Mouse (Mus musculus): ENCODE data around the gene Bod1.

The Bod1 gene

DNA sequence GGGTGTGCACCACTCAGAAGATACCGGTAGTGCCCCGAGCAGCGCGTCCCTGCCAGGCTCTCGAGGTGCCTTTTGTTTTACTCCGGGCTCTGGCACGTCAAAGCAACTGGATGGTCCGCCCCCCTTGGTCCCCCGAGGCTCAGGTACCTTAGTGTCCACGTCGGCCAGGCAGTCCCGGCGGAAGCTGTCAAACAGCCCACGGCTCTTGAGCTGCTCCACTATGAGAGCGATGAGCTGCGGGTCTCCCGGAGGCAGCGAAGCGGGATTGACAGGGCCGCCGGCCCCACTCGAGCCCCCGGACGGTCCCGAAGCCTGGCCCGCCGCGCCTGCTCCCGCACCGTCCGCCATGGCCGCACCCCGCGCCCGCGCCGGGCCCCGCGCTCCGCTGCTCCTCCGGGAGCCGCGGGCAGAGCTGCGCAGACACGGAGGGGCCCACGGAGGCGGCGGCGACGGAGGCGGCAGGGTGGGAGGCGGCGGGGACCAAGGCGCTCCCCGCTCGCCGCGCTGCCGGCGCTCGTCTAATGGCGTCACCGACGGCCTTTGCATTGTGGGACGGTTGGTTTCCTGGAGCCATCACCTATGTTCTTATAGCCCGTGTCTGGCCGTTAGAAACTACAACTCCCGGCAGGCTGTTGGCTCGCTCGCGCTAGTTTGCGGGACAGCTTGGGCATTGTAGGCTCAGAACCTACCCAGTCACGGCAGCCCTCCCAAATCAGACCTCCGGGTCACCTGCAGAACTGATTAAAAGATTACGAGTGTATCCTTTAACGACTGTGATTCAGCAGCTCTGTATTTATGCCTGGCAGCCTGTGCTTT lies at the start of gene Bod1:
TSS of gene Bod1 (minus strand) at position 532 of the 816 bp plus-strand sequence.
- DNase-seq (ENCODE audit: inconsistent age in 2 of 2, low spot score in 1 of 2), result peak; percentile 95 to 97

DNA sequence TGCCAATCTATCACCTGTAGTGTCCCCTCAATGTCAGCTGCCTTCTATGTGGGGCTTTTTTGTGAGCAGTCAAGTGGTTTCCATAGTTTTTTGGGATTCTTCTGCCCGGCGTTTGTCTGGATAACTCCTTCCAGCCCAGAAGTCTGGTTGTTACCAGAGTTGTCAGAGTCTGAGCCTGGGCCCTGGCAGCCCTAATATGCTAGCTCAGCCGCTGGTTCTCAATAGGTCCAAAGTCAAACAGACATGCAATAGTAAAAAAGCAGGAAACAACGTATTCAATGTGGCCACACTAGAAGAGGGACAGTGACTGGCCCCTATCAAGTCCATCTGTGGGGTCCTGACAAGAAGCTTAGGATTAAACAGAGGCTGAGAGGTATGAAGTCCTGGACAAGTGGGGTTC lies 47.4 kb upstream of the Bod1 start:
- DNase-seq (ENCODE audit: inconsistent age in 2 of 2, low spot score in 1 of 2), result peak in 1 of 2 experiments; percentile 44

DNA sequence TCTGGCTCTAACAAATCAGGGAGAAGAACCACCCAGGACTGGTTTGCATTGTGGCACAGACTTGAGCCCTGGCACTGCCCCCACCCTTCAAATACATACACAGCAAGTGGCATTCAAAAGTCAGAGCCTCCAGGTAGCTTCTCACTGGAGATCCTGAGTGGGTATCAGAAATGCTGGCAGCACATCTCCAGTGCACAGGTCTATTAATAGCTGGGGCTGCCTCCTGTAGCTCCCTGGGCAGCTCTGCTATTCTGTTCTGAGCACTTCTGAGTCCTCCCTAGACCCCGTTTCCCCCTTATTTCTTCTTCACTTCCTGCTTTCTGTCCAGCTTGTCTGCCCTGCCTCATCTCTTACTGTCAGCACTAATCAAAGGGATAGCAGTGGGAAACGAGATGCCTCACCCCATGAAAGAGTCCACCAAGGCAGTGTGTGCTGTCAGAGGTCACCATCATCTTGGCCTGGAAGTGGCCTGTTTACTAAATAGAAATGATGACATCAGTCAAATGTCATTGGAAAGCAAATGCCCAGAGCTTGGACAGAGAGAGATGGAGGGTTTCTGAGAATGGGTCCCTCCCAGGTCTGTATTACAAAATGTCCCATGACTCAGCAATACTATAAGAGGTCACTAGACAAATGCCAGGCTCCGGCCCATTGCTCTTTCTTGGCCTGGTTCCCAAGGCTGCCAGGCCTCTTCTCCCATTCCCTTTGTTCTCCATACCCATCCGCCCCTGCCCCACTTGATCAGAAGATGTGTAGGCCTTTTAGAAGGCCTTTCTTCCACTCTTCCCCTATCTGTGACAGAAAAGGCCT lies 46.4 kb upstream of the Bod1 start:
- DNase-seq (ENCODE audit: inconsistent age in 2 of 2, low spot score in 1 of 2), result peak; percentile 86 to 94

DNA sequence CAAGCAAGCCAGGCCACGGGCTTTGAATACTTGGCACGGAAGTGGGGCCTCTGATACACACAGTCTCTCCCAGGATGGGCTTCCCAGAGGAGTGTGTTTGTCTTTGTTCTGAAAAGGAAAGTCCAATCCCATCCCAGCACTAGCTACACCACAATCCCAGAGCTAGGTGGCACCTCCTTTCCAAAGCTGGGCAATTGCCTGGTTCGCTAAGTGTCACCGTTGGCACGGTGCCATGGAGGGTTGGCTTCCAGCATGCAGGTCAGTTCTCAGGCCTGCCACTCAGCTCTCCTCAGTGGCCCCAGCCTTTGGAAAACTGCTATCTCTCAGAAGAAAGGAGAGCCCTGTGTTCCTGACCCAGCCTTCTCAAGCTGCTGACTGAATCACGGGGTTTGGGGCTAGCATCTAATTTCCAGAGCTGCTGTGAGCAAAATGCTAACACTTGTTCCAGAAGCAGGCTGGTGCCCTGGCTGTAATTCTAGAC lies 42.0 kb upstream of the Bod1 start:
- peak; percentile 84 to 91 for DNase-seq (ENCODE audit: inconsistent age in 2 of 2, low spot score in 1 of 2)

DNA sequence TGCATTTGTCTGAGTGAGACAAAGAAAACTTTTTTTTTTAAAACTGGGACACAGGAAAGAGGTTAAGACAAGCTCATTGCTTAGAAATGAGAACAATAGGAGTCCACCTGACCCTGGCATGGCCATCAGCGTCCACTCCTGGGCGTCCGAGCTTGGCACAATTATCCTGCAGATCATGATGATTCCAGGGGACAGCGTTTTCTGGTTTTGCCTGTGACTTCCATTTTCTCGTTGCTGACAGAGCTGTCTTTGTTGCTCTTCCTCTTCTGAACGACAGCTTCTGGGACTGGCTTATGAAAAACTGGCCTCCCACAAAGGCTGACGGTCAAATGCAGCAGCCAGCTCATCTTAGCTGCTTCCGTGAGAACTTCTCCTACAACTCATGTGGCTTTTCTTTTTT lies 41.4 kb upstream of the Bod1 start:
- no peak for DNase-seq (ENCODE audit: inconsistent age in 2 of 2, low spot score in 1 of 2)

DNA sequence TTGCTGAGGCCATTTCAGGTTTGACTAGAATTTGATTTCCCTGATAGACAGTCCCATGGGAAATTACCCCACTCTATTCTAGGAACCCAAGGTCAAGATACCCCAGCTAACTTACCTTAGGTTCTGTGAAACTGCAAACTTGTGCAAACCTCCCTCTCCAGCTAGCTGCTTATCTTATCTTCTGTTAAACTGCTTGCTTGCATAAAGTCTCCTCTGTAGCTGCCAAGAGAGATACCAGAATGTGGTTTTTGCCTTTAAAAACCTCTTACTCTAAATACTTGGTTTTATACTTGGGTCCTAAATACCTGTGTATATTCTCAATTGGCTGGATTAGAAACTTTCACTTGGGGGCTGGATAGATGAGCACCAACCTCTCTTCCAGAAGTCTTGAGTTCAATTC lies 36.1 kb upstream of the Bod1 start:
- DNase-seq (ENCODE audit: inconsistent age in 2 of 2, low spot score in 1 of 2), result no peak

DNA sequence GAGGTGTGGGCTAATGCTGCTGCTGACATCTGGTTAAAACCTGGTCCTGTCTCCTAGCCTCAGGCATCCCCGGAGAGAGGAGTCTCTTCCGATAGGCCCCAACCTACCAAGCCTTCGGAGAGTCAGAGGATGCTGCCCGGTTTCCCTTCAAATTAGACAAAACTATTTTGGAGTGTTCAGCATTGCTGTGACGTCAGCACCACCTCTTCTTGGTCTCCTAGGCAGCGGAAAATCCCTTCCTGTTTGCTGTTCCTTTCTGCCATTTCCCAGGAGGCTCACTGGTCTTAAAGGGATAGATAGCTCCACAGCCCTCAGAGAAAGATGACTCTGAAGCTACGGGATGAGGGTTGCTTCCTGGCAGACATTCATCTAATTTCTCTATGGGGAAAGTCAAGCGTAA lies 31.5 kb upstream of the Bod1 start:
- no peak for DNase-seq (ENCODE audit: inconsistent age in 2 of 2, low spot score in 1 of 2)

DNA sequence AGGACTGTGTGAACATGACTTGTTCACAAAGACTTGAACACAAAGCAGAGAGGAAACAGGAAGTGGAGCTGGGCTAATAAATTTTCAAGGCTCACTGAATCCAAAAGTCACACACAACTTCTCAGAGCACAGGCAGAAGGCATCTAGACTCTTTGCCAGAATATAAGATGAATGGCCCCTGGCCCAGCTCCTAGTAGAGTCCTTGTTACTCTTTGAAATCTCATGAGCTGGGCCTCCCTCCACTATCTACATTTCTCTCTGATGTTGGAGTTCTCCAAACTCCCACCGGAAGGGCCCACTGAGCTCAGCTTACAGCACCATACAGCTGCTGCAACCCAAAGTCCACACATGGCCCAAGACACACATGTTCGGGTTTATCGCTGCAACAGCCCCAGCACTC lies 30.2 kb upstream of the Bod1 start:
- peak in 1 of 2 experiments; percentile 54 for DNase-seq (ENCODE audit: inconsistent age in 2 of 2, low spot score in 1 of 2)

DNA sequence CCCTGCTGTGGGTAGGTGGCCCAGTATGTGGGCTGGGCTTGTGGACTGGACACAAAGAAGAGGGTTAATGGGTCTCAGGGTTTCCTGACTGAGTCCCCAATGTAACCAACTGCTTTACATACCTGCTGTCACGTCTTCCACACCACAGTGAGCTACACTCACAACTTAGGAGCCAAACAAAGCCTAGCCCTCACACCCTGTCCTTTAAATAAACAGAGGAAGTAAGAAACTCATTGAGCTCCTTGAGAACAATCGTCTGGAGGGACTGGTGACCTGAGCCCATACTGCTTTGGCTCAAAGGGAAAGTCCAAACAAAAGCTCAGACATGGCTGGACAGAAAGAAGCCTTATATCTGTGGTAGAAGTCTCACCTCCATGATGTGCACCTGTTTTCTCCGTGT lies 27.8 kb upstream of the Bod1 start:
- DNase-seq (ENCODE audit: inconsistent age in 2 of 2, low spot score in 1 of 2), result no peak

DNA sequence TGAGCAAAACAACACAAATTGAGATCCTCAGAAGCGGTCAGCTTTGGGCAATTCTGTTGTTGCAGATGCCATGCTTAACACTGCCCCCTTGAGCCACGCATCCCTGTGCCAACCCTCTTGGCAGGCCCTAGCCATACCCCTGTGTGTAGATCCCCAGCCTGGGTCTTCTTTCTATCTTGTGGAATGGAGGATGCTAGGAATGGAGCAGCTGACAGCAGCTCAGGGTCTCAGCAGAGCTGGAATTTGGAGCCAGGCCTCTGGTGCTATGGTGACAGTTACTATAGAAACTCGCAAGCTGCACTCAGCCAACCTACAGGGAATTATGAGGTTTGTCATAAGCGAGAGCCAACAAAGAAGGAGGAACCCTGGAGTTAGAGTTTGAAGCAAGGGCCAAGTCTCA lies 23.1 kb upstream of the Bod1 start:
- DNase-seq (ENCODE audit: inconsistent age in 2 of 2, low spot score in 1 of 2), result no peak

DNA sequence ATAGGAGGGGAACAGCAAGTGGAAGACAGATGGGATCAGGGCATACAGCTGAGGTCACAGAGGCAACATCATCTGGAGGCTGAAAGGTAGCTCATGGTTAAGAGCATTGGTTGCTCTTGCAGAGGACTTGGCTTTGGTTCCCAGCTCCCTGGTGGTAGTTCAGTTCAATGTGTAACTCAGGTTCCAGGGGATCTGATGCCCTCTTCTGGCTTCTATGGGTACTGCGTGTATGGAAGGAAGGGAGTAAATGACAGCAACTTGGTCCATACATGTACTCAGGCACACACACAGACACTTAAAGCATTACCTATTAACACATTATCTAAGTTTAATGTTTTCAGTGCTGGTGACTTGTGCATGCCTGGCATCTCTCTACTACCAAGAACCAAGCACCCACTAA lies 22.4 kb upstream of the Bod1 start:
- DNase-seq (ENCODE audit: inconsistent age in 2 of 2, low spot score in 1 of 2), result no peak

DNA sequence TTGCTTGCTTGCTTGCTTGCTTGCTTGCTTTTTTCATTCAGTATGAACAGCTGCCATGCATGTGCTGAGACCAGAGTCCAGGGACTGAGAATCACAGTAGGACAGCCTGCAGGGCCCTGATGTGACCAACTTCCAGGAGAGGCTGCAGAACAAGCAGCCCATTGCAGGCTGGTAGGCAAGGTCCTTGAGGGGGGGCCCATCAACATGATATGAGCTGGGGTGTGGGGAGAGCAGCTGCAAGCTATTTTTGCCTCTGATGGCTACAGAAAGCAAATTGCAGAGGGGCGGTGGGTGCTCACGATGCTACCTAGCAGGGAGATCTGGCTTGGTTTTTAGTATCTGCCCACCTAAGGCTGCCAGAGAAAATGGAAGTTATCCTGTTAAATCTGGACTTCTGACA lies 21.6 kb upstream of the Bod1 start:
- DNase-seq (ENCODE audit: inconsistent age in 2 of 2, low spot score in 1 of 2), result no peak

DNA sequence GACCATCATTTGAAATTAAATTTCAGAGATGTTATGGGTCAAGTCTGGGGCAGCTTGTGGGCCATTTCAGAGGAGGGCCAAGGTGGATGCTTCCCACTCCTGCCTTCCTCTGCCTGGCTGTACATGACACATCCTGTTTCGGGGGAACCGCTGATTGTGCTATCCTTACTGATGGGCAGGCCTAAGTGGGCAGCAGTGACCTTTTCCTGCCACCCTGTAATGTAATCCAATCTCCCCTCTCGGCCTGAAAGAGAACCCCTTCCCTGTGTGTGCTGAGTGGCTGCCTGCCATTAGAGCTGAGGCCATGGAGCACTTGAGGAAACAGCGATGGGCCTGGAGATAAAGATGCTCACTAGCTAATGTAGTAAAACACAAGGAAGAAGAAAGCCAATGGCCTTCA lies 17.3 kb upstream of the Bod1 start:
- DNase-seq (ENCODE audit: inconsistent age in 2 of 2, low spot score in 1 of 2), result no peak

DNA sequence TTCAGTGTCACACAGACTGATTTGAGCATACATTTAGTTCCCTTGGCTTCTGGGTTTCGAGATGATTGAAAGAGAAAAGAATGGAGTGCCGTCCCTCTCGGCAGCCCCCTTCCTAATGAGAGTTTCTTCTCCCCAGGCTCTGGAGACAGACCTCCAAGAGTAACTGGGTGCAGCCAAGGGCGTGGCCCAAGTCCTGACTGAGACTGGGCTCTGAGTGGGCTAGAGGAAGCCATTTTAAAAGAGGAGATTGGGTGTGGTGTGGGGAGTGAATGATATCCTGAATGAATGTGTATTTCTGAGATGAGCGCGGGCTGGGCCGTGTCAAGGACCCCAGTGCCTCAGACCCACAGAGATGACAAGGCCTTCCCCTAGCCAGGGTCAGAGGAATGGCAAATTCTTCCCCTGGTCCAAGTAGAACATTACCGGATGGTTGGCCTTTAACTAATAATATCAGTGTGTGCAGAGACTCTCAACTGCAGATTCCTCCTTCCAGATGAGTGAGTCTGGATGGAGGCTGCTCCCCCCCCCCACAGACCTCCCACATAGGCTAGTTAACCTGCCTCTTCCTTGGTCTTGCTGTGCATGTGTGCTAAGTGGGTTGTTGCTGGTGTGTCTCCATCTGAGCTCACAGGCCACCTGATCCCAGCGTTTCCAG lies 13.4 kb upstream of the Bod1 start:
- DNase-seq (ENCODE audit: inconsistent age in 2 of 2, low spot score in 1 of 2), result no peak

DNA sequence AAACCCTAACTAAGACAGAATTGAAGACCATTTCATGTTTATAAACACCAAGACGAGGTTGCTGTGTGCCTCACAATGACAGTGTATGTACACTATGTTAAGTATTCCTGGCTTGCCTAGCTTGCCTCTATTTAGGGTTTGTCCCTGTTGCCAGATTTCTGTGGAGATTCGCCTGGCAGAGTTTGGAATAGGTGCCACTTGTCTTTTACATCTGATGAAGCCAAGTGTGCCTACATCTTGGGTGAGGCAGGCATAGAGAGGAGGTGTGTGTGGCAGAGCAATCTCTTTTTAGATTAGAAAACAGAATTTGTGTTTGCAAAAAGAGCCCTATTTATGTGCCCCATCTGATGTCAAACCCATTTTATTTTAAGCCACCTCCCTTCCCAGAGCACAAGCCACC lies 12.4 kb upstream of the Bod1 start:
- DNase-seq (ENCODE audit: inconsistent age in 2 of 2, low spot score in 1 of 2), result no peak

DNA sequence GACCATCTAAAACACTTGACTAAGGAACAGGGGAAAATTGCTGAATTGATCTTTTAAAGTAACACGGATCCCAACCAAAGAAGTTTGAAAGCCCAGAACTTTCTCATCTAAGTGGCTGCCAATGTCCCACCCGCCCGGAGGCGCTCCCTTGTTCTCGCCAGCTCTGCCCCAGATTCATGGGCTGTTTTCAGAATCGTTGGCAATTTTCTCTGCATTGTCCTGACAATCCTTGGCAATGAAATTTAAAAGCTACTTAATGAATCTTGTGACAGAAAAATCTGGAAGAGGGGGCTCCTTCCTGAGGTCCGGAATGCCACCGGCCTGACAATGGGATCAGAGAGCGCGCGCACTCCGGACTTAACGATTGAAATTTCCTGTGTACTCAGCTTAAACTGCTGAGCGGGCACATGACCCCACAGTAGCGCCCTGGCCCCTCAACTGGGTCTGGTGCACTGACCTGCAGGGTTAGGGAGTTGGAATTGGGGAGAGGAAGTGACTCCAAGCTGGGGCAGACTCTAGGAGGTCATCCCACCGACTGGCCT lies 8.2 kb upstream of the Bod1 start:
- DNase-seq (ENCODE audit: inconsistent age in 2 of 2, low spot score in 1 of 2), result no peak

DNA sequence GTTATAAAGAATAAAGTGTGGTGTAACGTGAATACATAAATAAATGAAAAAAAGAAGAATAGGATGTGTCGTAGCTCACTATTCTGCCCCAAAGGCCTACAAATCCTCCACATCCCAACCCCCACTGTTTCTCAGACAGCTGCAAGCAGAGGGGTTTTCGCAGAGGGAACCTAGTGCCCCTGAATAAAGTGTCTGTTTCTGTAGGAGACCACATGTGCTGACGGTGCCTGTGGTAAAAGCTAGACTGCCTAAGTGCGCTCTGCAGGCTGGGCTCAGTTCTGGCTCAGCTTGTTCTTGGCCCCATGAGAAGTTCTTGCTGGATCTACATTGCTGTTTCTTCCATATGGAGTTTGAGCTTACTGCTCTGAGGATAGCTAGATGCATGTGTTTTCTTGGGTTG lies 5.6 kb upstream of the Bod1 start:
- no peak for DNase-seq (ENCODE audit: inconsistent age in 2 of 2, low spot score in 1 of 2)

DNA sequence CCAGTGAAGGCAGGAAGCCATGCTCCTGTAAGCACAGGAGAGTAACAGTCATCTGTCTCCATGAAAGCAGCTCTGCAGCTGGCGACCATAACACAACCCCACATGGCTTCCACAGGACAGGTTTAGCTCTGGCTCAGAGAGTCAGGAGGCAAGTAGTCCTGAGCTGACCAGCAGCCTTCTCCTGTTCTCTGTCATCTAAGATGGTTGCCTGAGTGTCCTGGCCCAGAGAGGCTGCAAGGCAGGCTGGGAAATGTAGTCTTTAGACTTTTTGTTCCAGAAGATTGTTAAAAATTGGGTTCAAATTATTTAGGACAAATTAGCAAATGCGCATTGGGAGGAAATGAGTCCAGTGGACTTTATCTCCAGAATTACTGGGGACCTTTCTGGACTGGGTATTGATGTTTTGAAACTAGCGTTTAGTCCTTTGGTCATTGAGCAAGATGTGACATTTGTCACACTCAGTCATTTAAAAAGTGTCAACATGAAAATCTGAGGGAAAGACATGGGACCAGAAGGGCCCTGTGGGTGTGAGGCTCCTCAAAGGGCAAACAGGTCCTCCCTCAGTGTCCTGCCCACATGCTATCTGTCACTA lies 5.1 kb upstream of the Bod1 start:
- DNase-seq (ENCODE audit: inconsistent age in 2 of 2, low spot score in 1 of 2), result peak in 1 of 2 experiments; percentile 72

DNA sequence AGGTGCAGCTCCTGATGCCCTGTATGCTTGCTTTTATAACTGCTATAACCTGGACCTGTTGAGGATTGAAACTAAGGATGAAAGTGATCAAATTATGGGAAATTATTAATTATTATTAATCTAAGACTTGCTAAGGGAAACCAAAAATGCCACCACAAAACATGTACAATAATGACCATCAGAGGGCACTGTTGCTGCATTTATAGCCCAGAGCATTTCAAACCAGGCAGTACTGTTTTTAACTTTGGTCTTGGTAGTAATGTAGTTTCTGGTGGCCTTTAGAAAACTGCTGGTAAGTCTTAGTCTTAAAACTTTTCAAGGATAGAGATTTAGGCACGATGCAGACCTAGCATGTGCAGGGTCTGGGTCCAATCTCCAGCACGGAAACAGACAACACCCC lies 3.7 kb upstream of the Bod1 start:
- DNase-seq (ENCODE audit: inconsistent age in 2 of 2, low spot score in 1 of 2), result peak; percentile 54 to 91

DNA sequence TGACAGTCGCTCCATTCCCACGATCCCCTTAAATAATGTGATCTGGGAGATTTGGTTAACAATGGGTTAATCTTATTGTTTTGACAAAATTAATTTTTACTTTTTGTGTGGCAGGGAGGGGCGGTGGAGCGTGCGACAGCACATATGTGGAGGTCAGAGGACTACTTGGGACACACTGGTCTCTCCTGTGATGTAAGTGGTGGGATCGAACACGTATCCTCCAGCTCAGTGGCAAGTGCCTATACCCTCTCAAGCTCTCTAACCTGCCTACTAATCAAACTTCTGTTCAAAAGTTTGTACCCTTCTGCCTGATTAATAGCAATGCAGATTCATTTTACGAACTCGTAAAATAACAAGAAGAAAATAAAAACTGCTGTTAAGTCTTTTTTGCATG lies 482 bp upstream of the Bod1 start:
- DNase-seq (ENCODE audit: inconsistent age in 2 of 2, low spot score in 1 of 2), result no peak

DNA sequence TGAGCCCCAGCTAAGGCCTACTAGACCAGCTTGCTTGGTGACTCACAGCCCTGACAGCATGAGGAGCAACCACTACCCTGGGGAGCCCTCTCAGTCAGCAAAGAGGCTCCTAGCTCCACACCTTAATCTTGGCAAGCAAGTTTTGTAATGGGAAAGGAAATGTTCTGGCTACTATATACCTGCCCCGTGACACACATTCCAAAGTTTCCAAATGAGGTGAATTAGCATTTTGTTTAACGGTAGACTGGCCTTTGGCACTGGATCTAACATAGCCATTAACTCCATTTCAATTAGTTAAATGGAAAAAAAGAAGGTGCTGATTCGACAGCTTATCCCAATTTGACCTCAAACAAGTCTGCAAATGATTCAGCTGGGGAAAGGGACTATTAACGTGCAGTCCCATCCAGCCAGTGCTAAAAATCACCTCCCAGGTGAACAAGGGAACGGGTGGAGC lies 1.2 kb downstream of the Bod1 start:
- no peak for DNase-seq (ENCODE audit: inconsistent age in 2 of 2, low spot score in 1 of 2)

Measured in adrenal gland, adult (tissue).